Mouse (Mus musculus) stomach, postnatal 0 days (tissue): ENCODE data around the gene Nudt12. TPM values are rescaled to one million over a fixed set of nuclear protein-coding genes. Genes with fewer than 3 reads are reported as not detected.

Source experiments
- ATAC-seq: fragments of 200-750 bp; cut with Nextera tagmentation; 2 replicates; pipeline ENCODE4 v1.8.0; 2017; ENCODE audit not compliant: low FRiP score, low TSS enrichment
- DNase-seq: peaks from one replicate; pipeline ENCODE4 v3.0.0-alpha.2; 2016; ENCODE audit warnings: low spot score
- H3K27ac ChIP-seq: fragments of 300-500 bp; sonication (generic); replicated peaks from 2 replicates; pipeline ENCODE4 v1.5.1; 2014; ENCODE audit warnings: mild to moderate bottlenecking, control low read depth
- H3K27me3 ChIP-seq: fragments of 300-500 bp; sonication (generic); 2 replicates; pipeline ENCODE4 v1.6.1; 2014; ENCODE audit warnings: low read length; ENCODE audit not compliant: control insufficient read depth, insufficient read depth
- H3K36me3 ChIP-seq: fragments of 300-500 bp; sonication (generic); 2 replicates; pipeline ENCODE4 v1.6.1; 2014; ENCODE audit warnings: low read length, mixed read lengths; ENCODE audit not compliant: control insufficient read depth, insufficient read depth
- H3K4me1 ChIP-seq: fragments of 300-500 bp; sonication (generic); replicated peaks from 2 replicates; pipeline ENCODE4 v1.6.1; 2014; ENCODE audit warnings: antibody characterized with exemption; ENCODE audit not compliant: control insufficient read depth, insufficient read depth
- H3K4me2 ChIP-seq: fragments of 300-500 bp; sonication (generic); replicated peaks from 2 replicates; pipeline ENCODE4 v1.6.1; 2014; ENCODE audit warnings: low read depth, mild to moderate bottlenecking, control low read depth, moderate library complexity
- H3K4me3 ChIP-seq: fragments of 300-500 bp; sonication (generic); 2 replicates; pipeline ENCODE4 v1.5.1; 2014; ENCODE audit warnings: low read depth, low read length, control low read depth
- H3K9ac ChIP-seq: fragments of 300-500 bp; sonication (generic); 2 replicates; pipeline ENCODE4 v1.6.1; 2014; ENCODE audit warnings: mild to moderate bottlenecking, low read length, control low read depth, mixed read lengths
- H3K9me3 ChIP-seq: fragments of 300-500 bp; sonication (generic); 2 replicates; pipeline ENCODE4 v1.6.1; 2016; ENCODE audit warnings: low read length; ENCODE audit not compliant: control insufficient read depth
- CTCF ChIP-seq: IDR thresholded peaks from 2 replicates; pipeline ENCODE4 v1.5.1; 2016; ENCODE audit warnings: antibody characterized with exemption, low read depth, mild to moderate bottlenecking, moderate library complexity
- EP300 ChIP-seq: optimal IDR thresholded peaks from 2 replicates; pipeline ENCODE3; 2016; ENCODE audit warnings: antibody characterized with exemption
- WGBS: fragments of 180-500 bp; shearing (Covaris S2); extraction: QIAGEN DNeasy Blood & Tissue Kit; methylation state at CpG from one replicate; pipeline ENCODE4 v1.1.7; 2014; 5-methylcytosine and 5-hydroxymethylcytosine counted together
- polyA plus RNA-seq: library from polyadenylated mRNA; unstranded; fragments of >200 nt; fragmentation: Nextera tagmentation; extraction: Ambion mirVana; gene quantifications from 2 replicates; pipeline ENCODE4 v1.2.1, GENCODE M21; 2015

Nudt12 gene
- polyA plus RNA-seq, 1 experiment from 2014 or later, result 3.4 TPM

DNA sequence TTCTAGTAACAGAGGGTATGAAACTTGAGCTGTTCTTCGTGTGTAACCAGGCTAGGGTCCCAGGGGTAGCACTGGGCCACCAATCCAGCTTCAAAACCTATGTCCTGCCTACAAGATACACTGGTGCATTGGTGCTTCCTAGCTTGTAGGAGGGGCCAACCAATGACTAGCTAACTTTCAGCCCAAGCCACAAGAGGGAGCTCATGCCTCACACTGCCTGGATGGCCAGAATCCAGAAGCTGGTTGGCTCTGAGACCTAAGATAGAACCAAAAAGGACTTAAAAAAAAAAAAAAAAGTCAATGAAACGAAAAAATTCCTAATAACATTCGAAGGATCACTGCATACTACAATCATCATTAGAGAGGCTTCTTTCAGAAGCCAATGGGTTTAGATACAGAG is 53.3 kb downstream of the Nudt12 start:
- WGBS, result 31% methylated on average over 3 of the region's 3 CpGs
- Histone ChIP-seq H3K36me3 (no peaks in the 10 kb centered on the region), H3K27ac (no peak overlapping the region), H3K4me3 (no peak overlapping the region), H3K4me1 (no peaks in the 10 kb centered on the region), H3K27me3 (no peaks in the 10 kb centered on the region), H3K9me3 (no peaks in the 10 kb centered on the region), H3K4me2 (no peak overlapping the region), H3K9ac (no peak overlapping the region)
- DNase-seq, result peak; percentile 56
- ATAC-seq, result no peak
- TF ChIP-seq CTCF (peak; percentile 73), EP300 (no peak)

DNA sequence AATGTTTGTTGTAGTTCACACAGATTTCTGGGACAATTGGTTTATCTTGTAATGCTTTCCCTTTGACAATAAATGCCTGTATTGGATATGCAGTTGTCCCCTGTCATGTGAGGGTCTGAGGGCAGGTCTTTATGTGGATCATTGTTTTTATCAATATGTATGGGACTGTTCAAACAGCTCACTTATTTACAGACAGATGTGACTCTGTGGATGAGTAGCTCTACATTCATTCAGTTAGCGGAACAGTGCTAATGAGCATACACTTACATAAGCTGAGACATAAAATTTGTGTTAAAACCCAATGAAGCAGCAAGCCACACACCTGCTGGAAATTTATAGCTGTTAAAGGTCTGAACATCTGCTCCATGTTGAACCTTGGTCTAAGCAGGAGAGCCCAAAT is 56.1 kb downstream of the Nudt12 start:
- H3K9me3 ChIP-seq, result no peaks in the 10 kb centered on the region
- H3K9ac ChIP-seq, result no peak overlapping the region
- no peak for ATAC-seq
- DNase-seq, result no peak
- H3K36me3 ChIP-seq, result no peaks in the 10 kb centered on the region
- H3K4me2 ChIP-seq, result no peak overlapping the region
- no peaks in the 10 kb centered on the region for H3K27me3 ChIP-seq
- 86% methylated on average over 1 of the region's 1 CpGs for WGBS
- no peak overlapping the region for H3K27ac ChIP-seq
- H3K4me3 ChIP-seq, result no peak overlapping the region
- TF ChIP-seq CTCF (no peak), EP300 (no peak)
- no peaks in the 10 kb centered on the region for H3K4me1 ChIP-seq

Other genes with a start within 250 kb of the Nudt12 start
- not detected in 2 replicates for gene Pdzph1, start 22.0 kb downstream of the Nudt12 start, polyA plus RNA-seq